In the genomic region with DNA sequence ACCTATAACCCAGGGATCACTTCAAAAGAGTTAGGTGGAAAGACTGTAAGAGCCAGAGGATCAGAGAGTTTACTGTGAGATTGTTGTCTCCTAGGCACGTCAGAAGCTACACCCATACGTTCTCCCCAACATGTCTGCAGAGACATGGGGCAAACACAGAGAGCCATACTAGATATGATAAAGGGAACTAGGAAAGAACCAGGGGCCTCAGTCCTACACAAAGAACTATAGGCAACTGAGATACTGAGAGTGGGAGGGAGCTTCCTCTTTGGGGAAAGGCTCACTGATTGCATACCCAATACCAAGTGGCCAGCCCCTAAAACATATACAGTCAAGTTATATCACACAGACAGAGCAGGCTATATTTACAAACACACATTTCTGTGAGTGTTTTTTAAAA, we compare ENCODE assay signal across 22 mouse cellular contexts. TPM values are rescaled to one million over a fixed set of nuclear protein-coding genes. Genes with fewer than 3 reads are reported as not detected.
DNase-seq lines count a peak whose midpoint lies in the region; ATAC-seq and TF ChIP-seq lines count a peak whose summit lies in the region.
"Had no signal": no experiment of that assay in that cellular context is flagged by ENCODE, and none has a peak within 500 bp of the region (broad histone marks: within the 10 kb centered on the region; RNA-seq: fewer than 3 reads in every experiment).

No protein-coding gene starts in this region.

- no peak for TF ChIP-seq EP300 in heart, adult 2 months (IDR thresholded peaks at IDR 0.05; ENCODE audit: insufficient read depth, low read depth, low read length)

- no peak overlapping the region for H3K4me3 ChIP-seq in heart, embryonic 14.5 days (ENCODE audit: control insufficient read depth in 1 of 2, insufficient read depth in 1 of 2, low read depth in 1 of 2, low read length in 2 of 2)
- no peak overlapping the region for H3K4me3 ChIP-seq in heart, adult 2 months
- no peak overlapping the region for H3K4me3 ChIP-seq in midbrain, embryonic 11.5 days (ENCODE audit: low read depth, low read length)
- H3K4me3 ChIP-seq in midbrain, embryonic 16.5 days (ENCODE audit: low read depth, low read length): no peak overlapping the region
- H3K4me3 ChIP-seq in liver, embryonic 12.5 days: no peak overlapping the region
- H3K4me3 ChIP-seq: embryonic facial prominence, embryonic 12.5 days; forebrain, embryonic 15.5 days; hindbrain, embryonic 10.5 days; intestine, embryonic 15.5 days had no signal

- peaks cover 47% of the 10 kb centered on the region for H3K36me3 ChIP-seq in heart, embryonic 14.5 days (ENCODE audit: control insufficient read depth, insufficient read depth, low read length)
- H3K36me3 ChIP-seq in heart, adult 2 months (ENCODE audit: control insufficient read depth, insufficient read depth, low read length): peaks cover 16% of the 10 kb centered on the region
- H3K36me3 ChIP-seq in midbrain, embryonic 11.5 days (ENCODE audit: control insufficient read depth, insufficient read depth, low read length): no peaks in the 10 kb centered on the region
- H3K36me3 ChIP-seq in midbrain, embryonic 16.5 days (ENCODE audit: control insufficient read depth, insufficient read depth, low read length): peaks cover 6% of the 10 kb centered on the region; the same call in 1 of the 2 replicates
- peaks cover 15% of the 10 kb centered on the region; the same call in 1 of the 2 replicates for H3K36me3 ChIP-seq in liver, embryonic 12.5 days
- H3K36me3 ChIP-seq: forebrain, embryonic 15.5 days; hindbrain, embryonic 10.5 days; intestine, embryonic 15.5 days had no signal

- H3K9me3 ChIP-seq in heart, embryonic 14.5 days (ENCODE audit: control insufficient read depth, low read length): no peaks in the 10 kb centered on the region
- H3K9me3 ChIP-seq in midbrain, embryonic 11.5 days (ENCODE audit: control insufficient read depth, low read length): no peaks in the 10 kb centered on the region
- H3K9me3 ChIP-seq in midbrain, embryonic 16.5 days (replicated peaks; ENCODE audit: control insufficient read depth, low read length, poor library complexity, severe bottlenecking): no peaks in the 10 kb centered on the region
- H3K9me3 ChIP-seq in liver, embryonic 12.5 days (replicated peaks): no peaks in the 10 kb centered on the region
- H3K9me3 ChIP-seq: embryonic facial prominence, embryonic 12.5 days; forebrain, embryonic 15.5 days; hindbrain, embryonic 10.5 days; intestine, embryonic 15.5 days had no signal

- no peak for TF ChIP-seq POLR2A in heart, adult 2 months (IDR thresholded peaks at IDR 0.05; ENCODE audit: insufficient read depth, low read depth, low read length)

- DNase-seq in heart, adult 2 months: no peak
- DNase-seq in midbrain, embryonic 11.5 days (ENCODE audit: low spot score, missing footprints): peak; percentile 12
- DNase-seq in lung, postnatal 36 days: no peak
- DNase-seq: adrenal gland, postnatal 10 days; cerebellum, adult 11 months; cerebellum, adult 8-10 months; cerebellum, postnatal 14 days; gastrocnemius, postnatal 36 days; heart, postnatal 14 days; kidney, adult 18-20 months had no signal

- WGBS in heart, embryonic 14.5 days: 23% methylated on average over 2 of the region's 2 CpGs
- WGBS in heart, adult 2 months: 58% methylated on average over 2 of the region's 2 CpGs
- 83% methylated on average over 2 of the region's 2 CpGs for WGBS in midbrain, embryonic 11.5 days
- 83% methylated on average over 2 of the region's 2 CpGs for WGBS in midbrain, embryonic 16.5 days
- WGBS in liver, embryonic 12.5 days (ENCODE audit: insufficient replicate concordance): 33% methylated on average over 2 of the region's 2 CpGs

- H3K79me2 ChIP-seq in heart, adult 2 months (replicated peaks; ENCODE audit: control insufficient read depth, insufficient read depth, low read length): 0 out of 2 replicates have a peak, but pooled peaks cover 2% of the 10 kb centered on the region

- no peak for TF ChIP-seq CTCF in heart, adult 2 months (IDR thresholded peaks at IDR 0.05)

- H3K27ac ChIP-seq in heart, embryonic 14.5 days (replicated peaks in 1 of 2; ENCODE audit: control insufficient read depth in 1 of 2, insufficient read depth in 1 of 2, low read depth in 2 of 2, low read length in 2 of 2): peak overlapping the region; percentile 3 to 5; a peak in 3 of 4 replicates
- H3K27ac ChIP-seq in heart, adult 2 months: no peak overlapping the region
- no peak overlapping the region for H3K27ac ChIP-seq in midbrain, embryonic 11.5 days (ENCODE audit: low read depth, low read length)
- no peak overlapping the region for H3K27ac ChIP-seq in midbrain, embryonic 16.5 days (ENCODE audit: low read length)
- no peak overlapping the region for H3K27ac ChIP-seq in liver, embryonic 12.5 days
- H3K27ac ChIP-seq: embryonic facial prominence, embryonic 12.5 days; forebrain, embryonic 15.5 days; hindbrain, embryonic 10.5 days; hindbrain, embryonic 14.5 days; intestine, embryonic 15.5 days had no signal

- intact Hi-C loops in heart, adult 2 months (cut with DNase I): no loop called here

- no peak overlapping the region for H3K9ac ChIP-seq in heart, embryonic 14.5 days (ENCODE audit: low read length)
- no peak overlapping the region for H3K9ac ChIP-seq in heart, adult 2 months (ENCODE audit: low read depth, low read length)
- H3K9ac ChIP-seq in midbrain, embryonic 11.5 days (ENCODE audit: low read length): no peak overlapping the region
- H3K9ac ChIP-seq in midbrain, embryonic 16.5 days (ENCODE audit: low read depth, low read length): no peak overlapping the region
- H3K9ac ChIP-seq in liver, embryonic 12.5 days: no peak overlapping the region
- H3K9ac ChIP-seq: embryonic facial prominence, embryonic 12.5 days; forebrain, embryonic 15.5 days; hindbrain, embryonic 14.5 days; intestine, embryonic 15.5 days had no signal

- ATAC-seq in heart, embryonic 14.5 days (ENCODE audit: insufficient number of reproducible peaks, insufficient read depth, low FRiP score, low read depth): no peak
- no peak for ATAC-seq in midbrain, embryonic 11.5 days (ENCODE audit: low FRiP score)
- no peak for ATAC-seq in midbrain, embryonic 16.5 days
- ATAC-seq in granulocyte monocyte progenitor cell, adult 5-6 weeks (replicated peaks; ENCODE audit: poor library complexity, severe bottlenecking): peak; percentile 63
- no peak for ATAC-seq in liver, embryonic 12.5 days
- ATAC-seq: forebrain, embryonic 15.5 days; intestine, embryonic 15.5 days had no signal

- H3K4me1 ChIP-seq in heart, embryonic 14.5 days (ENCODE audit: control insufficient read depth in 2 of 2, insufficient read depth in 2 of 2, low read length in 2 of 2): peaks cover 20 to 24% of the 10 kb centered on the region in 2 experiments
- H3K4me1 ChIP-seq in heart, adult 2 months (ENCODE audit: control insufficient read depth, insufficient read depth, low read length): no peaks in the 10 kb centered on the region
- no peaks in the 10 kb centered on the region; the same call in 1 of the 2 replicates for H3K4me1 ChIP-seq in midbrain, embryonic 11.5 days (ENCODE audit: control insufficient read depth, insufficient read depth, low read length)
- H3K4me1 ChIP-seq in midbrain, embryonic 16.5 days (ENCODE audit: control insufficient read depth, insufficient read depth, low read length): no peaks in the 10 kb centered on the region
- H3K4me1 ChIP-seq in liver, embryonic 12.5 days: no peaks in the 10 kb centered on the region
- H3K4me1 ChIP-seq: embryonic facial prominence, embryonic 12.5 days; forebrain, embryonic 15.5 days; intestine, embryonic 15.5 days had no signal

- no peaks in the 10 kb centered on the region for H3K27me3 ChIP-seq in heart, embryonic 14.5 days (ENCODE audit: control insufficient read depth, insufficient read depth, low read length)
- H3K27me3 ChIP-seq in heart, adult 2 months (ENCODE audit: control insufficient read depth, insufficient read depth, low read length): no peaks in the 10 kb centered on the region
- no peaks in the 10 kb centered on the region for H3K27me3 ChIP-seq in midbrain, embryonic 11.5 days (ENCODE audit: control insufficient read depth, insufficient read depth, low read length)
- no peaks in the 10 kb centered on the region for H3K27me3 ChIP-seq in midbrain, embryonic 16.5 days (ENCODE audit: control insufficient read depth, insufficient read depth, low read depth, low read length)
- no peaks in the 10 kb centered on the region for H3K27me3 ChIP-seq in liver, embryonic 12.5 days (replicated peaks)
- H3K27me3 ChIP-seq: embryonic facial prominence, embryonic 12.5 days; forebrain, embryonic 15.5 days; intestine, embryonic 15.5 days had no signal

- no peak overlapping the region for H3K4me2 ChIP-seq in heart, embryonic 14.5 days (ENCODE audit: low read length)
- no peak overlapping the region for H3K4me2 ChIP-seq in midbrain, embryonic 11.5 days
- H3K4me2 ChIP-seq in midbrain, embryonic 16.5 days (ENCODE audit: low read length): no peak overlapping the region
- H3K4me2 ChIP-seq in liver, embryonic 12.5 days: no peak overlapping the region
- H3K4me2 ChIP-seq: embryonic facial prominence, embryonic 12.5 days; forebrain, embryonic 15.5 days; hindbrain, embryonic 14.5 days; intestine, embryonic 15.5 days had no signal

RNA-seq across cellular contexts. Expression of a gene that starts 9.0 kb away (rescaled TPM):
- polyA plus RNA-seq in heart, embryonic 14.5 days (2014; fragmentation: Nextera tagmentation; extraction: Ambion mirVana): 0.53 and 0.57 TPM in 2 replicates
- total RNA-seq in heart, adult 2 months (2021): under 1 TPM; 0.16 to 0.61 TPM
- polyA plus RNA-seq in heart, adult 2 months (2012; rRNA removed): 0.12 and 0.70 TPM in 2 replicates
- 0.06 TPM in 1 of 2 replicates, not detected in the other for polyA plus RNA-seq in midbrain, embryonic 11.5 days (2014; fragmentation: Nextera tagmentation; extraction: Ambion mirVana)
- 0.19 TPM in 2 replicates for polyA plus RNA-seq in midbrain, embryonic 16.5 days (2015; fragmentation: Nextera tagmentation; extraction: Ambion mirVana)
- total RNA-seq in granulocyte monocyte progenitor cell, adult 5-6 weeks (2014; fragmentation: Nextera tagmentation): not detected in 2 replicates
- total RNA-seq in granulocyte monocyte progenitor cell, adult 5-6 weeks (2017): not detected in 2 replicates
- 0.05 TPM in 1 of 2 replicates, not detected in the other for polyA plus RNA-seq in liver, embryonic 12.5 days (2016; fragmentation: Nextera tagmentation; extraction: Ambion mirVana)
- total RNA-seq: ES-E14 had no signal
- polyA plus RNA-seq: brain, embryonic 14.5 days; cortical plate, adult 2 months had no signal

Comparison
In these comparisons a context has a peak if more than half of its experiments do, and no peak if none do; other contexts are left out.
1. H3K27ac ChIP-seq: peak in heart, embryonic 14.5 days (2 of 2); none in heart, adult 2 months (single experiment), midbrain, embryonic 11.5 days (single experiment), midbrain, embryonic 16.5 days (single experiment) and liver, embryonic 12.5 days (single experiment).